Mouse (Mus musculus): ENCODE results near the gene Atp5b. TPM values are rescaled to one million over a fixed set of nuclear protein-coding genes. Genes with fewer than 3 reads are reported as not detected.

Gene Atp5b
- polyA plus RNA-seq, 1 experiment from 2014 or later, result 455 TPM

DNA sequence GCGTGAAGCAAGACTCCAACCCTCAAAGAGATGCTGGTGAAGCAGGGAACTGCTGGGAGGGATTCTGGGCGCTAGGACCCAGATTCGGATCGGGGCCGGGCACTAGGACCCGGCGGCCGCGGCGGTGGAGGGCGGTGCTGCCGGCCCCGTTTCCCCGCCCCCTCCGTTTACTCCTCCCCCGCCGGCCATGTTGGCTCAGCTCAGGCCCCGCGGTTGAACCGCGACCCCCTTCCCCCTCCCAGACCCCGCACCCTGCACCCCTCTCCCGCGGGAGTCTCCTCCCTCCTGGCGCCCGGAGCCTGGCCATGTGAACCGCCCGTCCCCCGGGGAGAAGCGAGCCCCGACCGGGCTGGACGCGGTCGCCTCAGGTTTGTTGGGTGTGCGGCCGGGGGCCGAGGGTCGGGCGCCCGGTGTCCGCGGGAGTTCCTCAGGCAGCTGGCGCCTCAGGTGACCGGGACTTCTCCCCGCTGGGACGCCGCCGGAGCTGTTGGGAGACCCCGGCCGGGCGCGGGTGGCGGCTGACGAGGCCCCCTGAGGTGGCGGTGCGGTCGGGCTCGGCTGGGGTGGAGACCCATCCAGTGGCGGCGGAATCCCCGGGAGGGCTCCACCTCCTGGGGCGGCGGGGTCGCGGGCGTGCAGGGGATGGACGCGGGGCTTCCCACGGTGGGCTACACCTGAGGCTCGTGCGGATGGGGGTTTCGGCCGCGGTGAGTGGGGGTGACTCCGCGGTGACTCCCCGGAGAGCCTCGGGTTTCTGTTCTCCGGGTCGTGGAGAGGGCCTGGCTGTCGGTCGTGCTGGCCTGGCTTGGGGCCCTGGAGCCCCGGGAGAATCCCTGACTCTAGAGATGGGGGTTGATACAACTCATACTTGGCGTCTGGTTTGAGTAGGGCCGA is 13.9 kb downstream of the Atp5b start:
- Histone ChIP-seq H3K27ac (peak overlapping the region; percentile 51), H3K4me3 (ENCODE audit: inconsistent target) (peak overlapping the region; percentile 79), H3K79me2 (ENCODE audit: inconsistent target) (peaks cover 76% of the 10 kb centered on the region), H3K36me3 (ENCODE audit: inconsistent target) (no peaks in the 10 kb centered on the region)
- under 1% methylated on average over 66 of the region's 86 CpGs for WGBS (ENCODE audit: missing documents)

DNA sequence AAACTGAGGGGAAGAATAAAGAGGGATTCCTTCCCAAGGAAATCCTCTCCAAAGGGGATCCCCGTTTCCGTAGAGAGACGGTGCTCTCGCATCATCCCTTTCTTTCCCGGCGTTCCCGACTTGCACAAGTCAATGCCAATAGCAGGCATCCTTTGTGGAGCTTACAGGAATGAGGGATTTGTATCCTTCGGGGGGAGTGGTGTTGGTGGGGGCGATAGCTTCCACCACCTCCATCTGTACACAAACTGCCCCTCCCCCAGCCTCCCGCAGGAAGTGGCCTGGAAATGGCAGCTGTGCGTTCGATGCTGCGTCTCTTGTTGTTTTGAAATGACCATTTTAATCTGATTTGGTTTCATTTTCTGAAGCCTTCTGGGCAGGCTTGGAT is 14.5 kb downstream of the Atp5b start:
- Histone ChIP-seq H3K27ac (peak overlapping the region; percentile 51), H3K79me2 (ENCODE audit: inconsistent target) (peaks cover 83% of the 10 kb centered on the region), H3K36me3 (ENCODE audit: inconsistent target) (no peaks in the 10 kb centered on the region), H3K4me3 (ENCODE audit: inconsistent target) (peak overlapping the region; percentile 79)
- under 1% methylated on average over 13 of the region's 13 CpGs for WGBS (ENCODE audit: missing documents)

DNA sequence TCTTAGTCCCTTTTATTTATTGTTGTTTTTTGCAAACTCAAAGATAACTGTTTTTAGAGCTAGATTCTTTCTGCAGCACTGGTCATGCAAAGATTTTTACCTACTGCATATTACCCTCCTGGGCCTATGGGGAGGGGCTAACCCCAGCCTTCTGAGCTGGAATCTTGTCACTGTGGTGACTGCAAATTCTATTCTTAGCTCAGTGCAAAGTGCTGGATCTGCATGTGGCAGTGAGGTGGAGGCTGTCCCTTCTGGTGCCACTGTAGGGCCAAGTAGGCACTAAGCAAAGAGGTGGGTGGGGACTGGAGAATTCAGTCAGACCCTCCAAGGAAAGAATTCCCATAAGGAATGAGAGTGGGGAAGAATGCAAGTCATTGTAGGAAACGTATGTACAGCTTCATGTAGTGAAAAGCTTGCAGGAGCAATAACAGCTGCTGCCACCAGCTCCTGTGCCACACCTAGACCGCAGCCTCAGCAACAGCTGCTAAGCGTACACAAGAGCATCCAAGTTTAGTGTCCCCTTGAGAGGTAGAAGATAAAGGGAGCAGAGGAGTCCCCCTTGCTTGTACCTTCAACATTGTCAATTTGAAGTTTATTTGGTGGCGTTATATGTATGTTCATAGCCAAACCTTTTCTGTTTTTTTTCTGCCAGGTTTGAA is 27.2 kb downstream of the Atp5b start:
- 97% methylated on average over 4 of the region's 4 CpGs for WGBS (ENCODE audit: missing documents)
- Histone ChIP-seq H3K27ac (no peak overlapping the region), H3K79me2 (ENCODE audit: inconsistent target) (peaks cover 45% of the 10 kb centered on the region), H3K36me3 (ENCODE audit: inconsistent target) (peaks cover 67% of the 10 kb centered on the region), H3K4me3 (ENCODE audit: inconsistent target) (no peak overlapping the region)

DNA sequence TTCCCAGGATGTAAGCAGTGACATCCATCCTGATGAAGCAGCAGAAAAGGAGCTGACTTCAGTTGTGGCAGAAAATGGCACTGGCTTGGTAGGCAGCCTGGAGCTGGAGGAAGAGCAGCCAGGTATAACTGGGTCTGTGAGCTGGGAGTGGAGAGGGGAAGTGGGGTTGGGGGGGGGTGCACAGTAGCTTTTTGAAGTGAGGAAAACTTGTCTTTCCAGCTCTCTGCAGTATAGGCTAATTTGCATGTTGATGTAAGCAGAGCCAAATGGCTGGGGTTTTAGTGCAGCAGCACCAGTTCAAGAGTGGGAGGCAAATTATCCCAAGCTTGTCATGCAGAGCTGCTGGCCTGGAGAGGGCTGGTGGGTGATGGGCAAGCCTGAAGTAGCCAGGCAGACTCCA is 28.2 kb downstream of the Atp5b start:
- H3K4me3 ChIP-seq (ENCODE audit: inconsistent target), result no peak overlapping the region
- no peak overlapping the region for H3K27ac ChIP-seq
- H3K36me3 ChIP-seq (ENCODE audit: inconsistent target), result peaks cover 77% of the 10 kb centered on the region
- H3K79me2 ChIP-seq (ENCODE audit: inconsistent target), result peaks cover 35% of the 10 kb centered on the region

DNA sequence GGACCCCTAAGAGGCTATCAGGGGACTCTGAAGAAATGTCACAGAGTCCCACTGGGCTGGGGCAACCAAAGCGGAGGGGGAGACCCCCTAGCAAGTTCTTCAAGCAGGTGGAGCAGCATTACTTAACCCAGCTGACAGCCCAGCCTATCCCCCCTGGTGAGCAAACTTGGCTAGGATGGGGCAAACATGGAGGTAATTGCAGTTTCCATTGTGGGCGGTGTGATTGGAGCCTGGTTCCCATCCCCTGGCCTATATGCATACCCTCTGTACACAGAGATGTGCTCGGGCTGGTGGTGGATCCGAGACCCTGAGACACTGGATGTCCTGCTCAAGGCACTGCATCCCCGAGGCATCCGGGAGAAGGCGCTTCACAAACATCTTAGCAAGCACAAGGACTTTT is 40.8 kb downstream of the Atp5b start:
- WGBS (ENCODE audit: missing documents), result 99% methylated on average over 7 of the region's 7 CpGs
- H3K4me3 ChIP-seq (ENCODE audit: inconsistent target), result no peak overlapping the region
- peaks cover 94% of the 10 kb centered on the region for H3K36me3 ChIP-seq (ENCODE audit: inconsistent target)
- no peak overlapping the region for H3K27ac ChIP-seq
- H3K79me2 ChIP-seq (ENCODE audit: inconsistent target), result no peaks in the 10 kb centered on the region

DNA sequence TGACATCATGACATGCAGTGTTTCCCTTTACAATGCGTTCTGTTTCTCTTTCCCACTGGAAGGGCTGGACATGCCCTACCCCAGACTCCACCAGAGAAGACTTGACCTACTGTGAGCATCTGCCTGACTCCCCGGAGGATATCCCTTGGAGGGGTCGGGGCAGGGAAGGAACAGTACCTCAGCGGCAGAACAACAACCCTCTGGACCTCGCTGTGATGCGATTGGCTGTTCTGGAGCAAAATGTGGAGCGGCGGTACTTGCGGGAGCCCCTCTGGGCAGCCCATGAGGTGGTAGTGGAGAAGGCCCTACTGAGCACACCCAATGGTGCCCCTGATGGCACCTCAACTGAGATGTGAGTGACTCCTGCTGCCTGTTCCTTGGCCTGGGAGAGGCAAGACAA is 41.8 kb downstream of the Atp5b start:
- Histone ChIP-seq H3K79me2 (ENCODE audit: inconsistent target) (no peaks in the 10 kb centered on the region), H3K4me3 (ENCODE audit: inconsistent target) (no peak overlapping the region), H3K27ac (no peak overlapping the region), H3K36me3 (ENCODE audit: inconsistent target) (peaks cover 92% of the 10 kb centered on the region)
- WGBS (ENCODE audit: missing documents), result 92% methylated on average over 9 of the region's 9 CpGs

DNA sequence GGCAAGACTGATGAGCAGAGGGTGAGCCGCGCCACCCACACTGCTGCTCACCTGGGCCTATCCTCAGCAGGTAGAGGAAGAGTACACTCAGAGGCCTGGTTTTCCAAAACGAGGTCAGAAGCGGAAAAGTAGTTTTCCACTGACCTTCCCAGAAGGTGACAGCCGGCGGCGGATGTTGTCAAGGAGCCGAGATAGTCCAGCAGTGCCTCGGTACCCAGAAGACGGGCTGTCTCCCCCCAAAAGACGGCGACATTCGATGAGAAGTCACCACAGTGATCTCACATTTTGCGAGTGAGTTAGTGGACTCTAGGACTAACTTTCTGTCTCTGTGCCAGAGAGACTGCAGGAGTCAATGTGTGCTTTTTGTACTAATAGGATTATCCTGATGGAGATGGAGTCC is 42.9 kb downstream of the Atp5b start:
- Histone ChIP-seq H3K36me3 (ENCODE audit: inconsistent target) (peaks cover 82% of the 10 kb centered on the region), H3K4me3 (ENCODE audit: inconsistent target) (no peak overlapping the region), H3K79me2 (ENCODE audit: inconsistent target) (no peaks in the 10 kb centered on the region), H3K27ac (no peak overlapping the region)
- 97% methylated on average over 14 of the region's 14 CpGs for WGBS (ENCODE audit: missing documents)

DNA sequence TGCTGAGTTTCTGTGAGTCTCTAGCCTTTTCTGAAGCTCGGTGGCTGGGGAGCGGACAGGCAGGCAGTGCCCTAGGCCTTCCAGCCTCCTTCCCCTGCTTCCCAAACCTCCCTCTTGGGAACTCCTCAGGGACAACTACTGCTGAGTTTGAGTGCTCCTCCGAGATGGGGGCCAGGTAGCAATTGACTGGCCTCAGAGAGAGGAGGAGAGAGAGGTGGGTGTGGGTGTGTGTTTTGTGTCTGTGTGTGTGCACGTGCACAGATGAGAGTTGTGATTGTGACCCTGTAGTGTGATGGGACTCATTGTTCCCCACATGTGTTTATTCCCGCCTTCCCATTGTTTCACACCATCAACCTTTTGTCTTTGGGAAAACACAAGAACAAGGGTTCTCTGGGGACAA is 44.4 kb downstream of the Atp5b start:
- no peak overlapping the region for H3K27ac ChIP-seq
- peaks cover 66% of the 10 kb centered on the region for H3K36me3 ChIP-seq (ENCODE audit: inconsistent target)
- H3K79me2 ChIP-seq (ENCODE audit: inconsistent target), result no peaks in the 10 kb centered on the region
- no peak overlapping the region for H3K4me3 ChIP-seq (ENCODE audit: inconsistent target)
- WGBS (ENCODE audit: missing documents), result 100% methylated on average over 5 of the region's 5 CpGs

DNA sequence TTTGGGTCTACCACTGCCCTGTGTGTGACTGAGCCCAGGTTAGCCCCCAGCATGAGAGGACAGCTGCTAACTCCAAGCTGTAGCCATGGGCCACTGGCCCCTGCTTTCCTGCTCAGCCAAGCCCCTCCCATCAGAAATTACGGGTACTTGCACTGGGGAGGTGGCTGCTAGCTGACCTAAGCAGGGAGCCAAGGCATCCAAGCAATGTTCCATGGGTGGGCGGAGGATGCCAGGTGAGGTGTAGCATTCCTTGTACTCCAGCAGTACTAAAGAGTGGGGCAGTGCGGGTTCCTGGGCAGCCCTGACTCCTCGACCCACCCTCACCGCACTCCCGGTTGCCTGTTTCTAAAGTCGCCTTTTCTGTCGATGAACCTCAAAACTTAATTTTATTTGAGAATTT is 45.1 kb downstream of the Atp5b start:
- WGBS (ENCODE audit: missing documents), result 98% methylated on average over 8 of the region's 8 CpGs
- H3K36me3 ChIP-seq (ENCODE audit: inconsistent target), result peaks cover 61% of the 10 kb centered on the region

DNA sequence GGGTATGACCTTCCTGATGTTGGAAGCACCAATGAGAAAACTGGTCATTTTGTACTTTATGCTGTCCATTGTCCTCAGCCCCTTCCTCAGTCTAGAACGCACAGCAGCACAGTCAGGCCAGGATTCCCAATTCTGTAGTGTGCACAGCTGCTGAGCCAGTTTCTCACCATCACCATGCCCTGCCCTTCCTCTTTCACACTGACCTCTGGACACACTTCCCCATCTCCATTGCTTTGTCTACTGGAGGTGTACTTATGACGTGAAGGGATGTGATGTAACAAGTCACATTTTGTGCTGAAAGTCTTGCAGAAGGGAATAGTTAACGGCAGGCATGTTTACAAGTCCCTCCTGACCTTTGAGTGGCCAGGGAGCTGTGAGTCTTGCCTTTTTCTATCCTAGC is 48.2 kb downstream of the Atp5b start:
- Histone ChIP-seq H3K36me3 (ENCODE audit: inconsistent target) (peaks cover 30% of the 10 kb centered on the region), H3K79me2 (ENCODE audit: inconsistent target) (no peaks in the 10 kb centered on the region), H3K4me3 (ENCODE audit: inconsistent target) (no peak overlapping the region), H3K27ac (no peak overlapping the region)
- 34% methylated on average over 3 of the region's 3 CpGs for WGBS (ENCODE audit: missing documents)

More for the DNA sequence above, 45.1 kb downstream of the Atp5b start:
- Histone ChIP-seq H3K27ac (no peak overlapping the region), H3K79me2 (ENCODE audit: inconsistent target) (no peaks in the 10 kb centered on the region), H3K4me3 (ENCODE audit: inconsistent target) (no peak overlapping the region)

DNA sequence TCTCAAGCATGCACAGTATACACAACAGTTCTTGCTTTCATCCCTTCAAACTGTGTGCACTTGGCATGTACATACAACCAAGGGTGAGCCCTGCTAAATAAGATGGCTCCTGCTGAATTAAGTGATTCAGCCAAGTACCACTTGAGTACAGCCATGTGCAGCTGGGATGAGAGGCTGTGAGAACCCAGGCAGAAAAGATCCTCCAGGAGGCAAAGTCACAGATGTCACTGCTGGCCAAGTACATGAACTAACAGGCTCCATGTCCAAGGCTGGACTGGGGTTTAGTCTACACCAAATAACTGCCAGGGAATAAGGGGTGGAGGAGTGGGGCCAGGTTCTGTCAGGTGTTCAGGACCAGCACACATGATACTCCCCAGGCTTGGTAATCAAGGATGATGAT is 48.7 kb downstream of the Atp5b start:
- H3K36me3 ChIP-seq (ENCODE audit: inconsistent target), result peaks cover 25% of the 10 kb centered on the region; the same call in 1 of the 2 replicates

DNA sequence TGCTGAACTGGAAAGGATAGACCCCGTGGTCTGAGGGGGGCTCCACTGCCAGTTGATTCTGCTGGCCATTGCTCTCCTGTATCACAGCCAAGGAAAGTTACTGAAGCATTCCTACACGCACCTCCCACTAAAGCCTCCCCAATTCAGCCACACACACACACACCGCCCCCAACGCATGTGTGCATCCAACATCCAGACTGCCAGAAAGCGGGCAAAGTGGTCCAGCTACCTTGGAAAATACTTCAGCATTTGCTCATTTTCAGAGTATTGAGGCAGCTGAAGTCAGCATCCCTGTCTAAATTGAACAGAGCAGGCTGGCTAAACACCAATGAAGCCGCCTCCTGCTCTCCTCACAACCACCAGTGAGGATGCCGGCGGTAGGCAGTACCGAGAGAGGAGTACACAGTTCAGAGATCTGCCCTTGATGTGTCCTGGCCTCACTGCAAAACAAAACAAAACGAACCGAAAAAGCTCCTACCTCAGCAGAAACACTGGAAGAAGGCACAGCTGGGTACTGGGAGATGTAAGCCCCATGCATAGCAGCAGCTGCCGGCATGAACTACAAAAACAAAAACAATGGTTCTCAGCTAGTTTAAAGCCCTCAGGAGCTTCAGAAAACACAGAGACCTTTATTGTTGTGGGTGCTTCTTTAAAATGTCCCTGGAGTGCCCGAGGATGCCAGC is 50.7 kb downstream of the Atp5b start:
- WGBS (ENCODE audit: missing documents), result 93% methylated on average over 13 of the region's 13 CpGs
- no peaks in the 10 kb centered on the region for H3K79me2 ChIP-seq (ENCODE audit: inconsistent target)
- no peak overlapping the region for H3K27ac ChIP-seq
- no peak overlapping the region for H3K4me3 ChIP-seq (ENCODE audit: inconsistent target)
- H3K36me3 ChIP-seq (ENCODE audit: inconsistent target), result peaks cover 8% of the 10 kb centered on the region; the same call in 1 of the 2 replicates

More for the DNA sequence above, 48.7 kb downstream of the Atp5b start:
- no peak overlapping the region for H3K4me3 ChIP-seq (ENCODE audit: inconsistent target)
- H3K79me2 ChIP-seq (ENCODE audit: inconsistent target), result no peaks in the 10 kb centered on the region
- H3K27ac ChIP-seq, result no peak overlapping the region

DNA sequence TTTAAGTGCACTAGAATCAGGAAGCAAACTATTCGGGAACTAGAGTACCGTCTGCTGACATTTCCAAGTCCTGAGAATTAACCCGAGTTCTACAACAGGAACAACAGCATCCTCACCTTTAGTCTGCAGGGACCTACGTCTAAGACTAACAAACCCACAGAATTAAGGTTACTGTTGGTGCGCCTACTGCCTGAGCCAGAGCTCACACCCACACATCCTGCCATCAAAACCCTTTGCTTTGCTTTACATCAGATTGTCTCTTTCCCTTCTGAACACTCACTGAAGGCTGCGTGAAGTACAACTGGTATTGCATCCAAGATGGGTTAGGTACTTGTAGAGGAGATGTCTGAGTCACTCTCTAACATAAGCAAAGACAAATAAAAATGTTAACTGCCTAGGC is 52.3 kb downstream of the Atp5b start:
- Histone ChIP-seq H3K4me3 (ENCODE audit: inconsistent target) (no peak overlapping the region), H3K79me2 (ENCODE audit: inconsistent target) (no peaks in the 10 kb centered on the region), H3K36me3 (ENCODE audit: inconsistent target) (no peaks in the 10 kb centered on the region; the same call in 1 of the 2 replicates), H3K27ac (no peak overlapping the region)
- 96% methylated on average over 6 of the region's 6 CpGs for WGBS (ENCODE audit: missing documents)
